Mouse (Mus musculus) bone marrow, adult 2 months (tissue): ENCODE results near the gene C1s1.

Source experiments
- CTCF ChIP-seq: fragments of 200-500 bp; IDR thresholded peaks from 2 replicates; pipeline ENCODE4 v1.5.1; 2011; ENCODE audit warnings: low read length, control low read depth; ENCODE audit not compliant: control insufficient read depth, insufficient read depth
- POLR2A ChIP-seq: fragments of 200-500 bp; IDR thresholded peaks from 2 replicates; pipeline ENCODE4 v1.6.1; 2011; ENCODE audit warnings: low read depth, mild to moderate bottlenecking, control low read depth, low read length, borderline replicate concordance; ENCODE audit not compliant: control insufficient read depth

DNA sequence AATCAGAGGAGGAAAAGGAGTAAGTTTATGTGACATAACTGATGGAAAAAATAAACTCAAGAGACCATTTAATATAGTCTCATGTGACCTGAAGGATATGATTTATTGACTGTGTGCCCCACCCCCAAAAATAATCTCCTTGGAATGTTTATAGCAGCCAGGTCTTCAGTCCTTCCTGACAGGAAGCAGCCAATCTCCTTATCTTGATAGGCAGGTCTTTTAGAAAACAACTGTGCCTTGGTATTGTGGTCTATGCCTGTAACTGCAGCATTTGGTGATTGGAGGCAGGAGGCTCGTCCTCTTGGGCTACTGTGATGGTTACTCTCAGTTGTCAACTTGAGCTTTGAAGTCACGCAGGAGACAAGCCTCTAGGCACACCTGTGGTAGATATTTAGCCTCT lies 54.6 kb downstream of the C1s1 start:
- no peak for TF ChIP-seq POLR2A
- no peak for TF ChIP-seq CTCF
